In the genomic region with DNA sequence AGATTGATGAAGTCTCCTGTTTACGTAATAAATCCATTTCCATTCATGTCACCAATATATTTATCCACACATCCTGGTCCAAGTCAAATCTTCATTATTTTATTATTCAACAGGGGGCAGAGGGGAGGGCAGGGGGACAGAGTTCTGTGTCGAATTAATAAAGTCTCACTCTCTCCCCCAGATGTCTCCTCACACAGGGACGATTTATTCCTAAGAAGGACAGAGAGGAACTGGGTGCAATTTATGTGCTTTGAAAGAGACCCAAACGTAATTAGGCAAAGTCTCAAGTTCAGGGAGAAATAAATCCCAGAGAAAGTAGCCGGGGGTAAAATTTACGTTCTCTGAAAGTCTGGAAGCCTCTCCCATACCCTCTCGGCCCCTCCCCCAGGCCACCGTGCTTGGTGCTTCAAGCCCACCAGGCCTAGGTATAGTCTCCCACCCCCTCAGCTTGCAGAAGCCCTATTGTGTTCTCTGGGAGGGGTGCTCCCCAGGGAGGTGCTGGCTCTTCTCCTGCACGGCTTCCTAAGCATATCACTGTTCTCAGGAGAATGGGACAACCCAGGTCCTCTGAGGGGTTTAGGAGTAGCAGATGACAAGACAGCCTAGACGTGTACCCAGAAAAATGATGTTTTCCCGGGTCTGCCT, we compare ENCODE assay signal across 17 mouse cellular contexts.
"Had no signal": no experiment of that assay in that cellular context is flagged by ENCODE, and none has a peak within 500 bp of the region (broad histone marks: within the 10 kb centered on the region; RNA-seq: fewer than 3 reads in every experiment).

No protein-coding gene starts in this region.

- H3K9ac ChIP-seq: limb, embryonic 15.5 days; liver, embryonic 12.5 days; lung, embryonic 15.5 days; midbrain, embryonic 12.5 days; stomach, embryonic 15.5 days had no signal

- H3K4me2 ChIP-seq: limb, embryonic 15.5 days; liver, embryonic 12.5 days; lung, embryonic 15.5 days; midbrain, embryonic 12.5 days; stomach, embryonic 15.5 days had no signal

- H3K4me3 ChIP-seq: limb, embryonic 15.5 days; liver, embryonic 12.5 days; lung, embryonic 15.5 days; megakaryocyte, embryonic 14.5 days; midbrain, embryonic 12.5 days; stomach, embryonic 15.5 days had no signal

- DNase-seq: layer of hippocampus, postnatal 36 days; lung, postnatal 14 days; retina, postnatal 1 day; right cerebral cortex, postnatal 4 days; spleen, adult 18-20 months; thymus, adult 2 months; thymus, postnatal 25 days had no signal

- H3K27me3 ChIP-seq: liver, embryonic 12.5 days; lung, embryonic 15.5 days; midbrain, embryonic 12.5 days; stomach, embryonic 15.5 days had no signal

- H3K4me1 ChIP-seq: liver, embryonic 12.5 days; lung, embryonic 15.5 days; megakaryocyte, embryonic 14.5 days; stomach, embryonic 15.5 days had no signal

- ATAC-seq: inflammation-experienced regulatory T-cells, adult 6 months; intestine, postnatal 0 days; liver, embryonic 12.5 days; midbrain, embryonic 16.5 days had no signal

- H3K9me3 ChIP-seq: limb, embryonic 15.5 days; liver, embryonic 12.5 days; lung, embryonic 15.5 days; megakaryocyte, embryonic 14.5 days; midbrain, embryonic 12.5 days; stomach, embryonic 15.5 days had no signal

- H3K36me3 ChIP-seq: limb, embryonic 15.5 days; liver, embryonic 12.5 days; lung, embryonic 15.5 days; midbrain, embryonic 12.5 days; stomach, embryonic 15.5 days had no signal

- H3K27ac ChIP-seq: limb, embryonic 15.5 days; liver, embryonic 12.5 days; lung, embryonic 15.5 days; macrophage; midbrain, embryonic 12.5 days; stomach, embryonic 15.5 days had no signal
